Mouse (Mus musculus) embryonic stem cell, embryonic (primary cell): Measurements from ENCODE around the gene Olfr694.
"Not testable (repeated sequence)": the region's sequence is repeated elsewhere in the genome, so short reads cannot be mapped to it uniquely, and the experiment has no call there.

Source experiments
- CTCF ChIA-PET, 4 experiments: fragments of 300-600 bp in 2 of 4; fragments of 350-600 bp in 2 of 4; sonication (Branson Sonifier 250); formaldehyde crosslinking; loops; one replicate each; lab custom pipeline; 2022; ENCODE audit warnings: inconsistent platforms in 2 of 4; lab: Charles Lee
- POLR2A ChIA-PET, 4 experiments: fragments of 300-600 bp in 2 of 4; fragments of 350-600 bp in 2 of 4; sonication (Branson Sonifier 250); formaldehyde crosslinking; loops; one replicate each; lab custom pipeline; 2022; ENCODE audit warnings: antibody characterized with exemption in 4 of 4, inconsistent platforms in 1 of 4; lab: Charles Lee

Olfr694 gene

DNA sequence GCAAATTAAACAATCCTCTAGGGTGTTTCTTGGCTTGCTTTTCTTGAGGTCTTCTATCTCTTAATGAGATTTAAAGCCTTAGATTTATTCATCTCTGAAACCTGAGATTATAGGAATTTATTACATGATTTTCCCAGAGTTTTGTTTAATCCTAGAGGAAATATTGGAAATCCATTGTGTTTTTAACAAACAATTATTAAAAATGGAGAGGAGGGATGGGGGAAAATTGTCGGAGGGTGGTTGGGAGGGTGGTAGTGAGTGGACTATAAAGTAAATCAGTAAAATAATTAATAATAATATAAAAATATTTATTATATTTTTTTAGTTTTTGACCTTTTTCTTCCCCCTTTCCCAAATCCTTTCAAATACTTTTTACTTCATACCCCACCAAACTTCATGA is at the start of gene Olfr694:
Gene Olfr694 (minus strand): TSS at position 101 of the 400 bp plus-strand sequence.
- ChIA-PET CTCF (no interaction called here), POLR2A (no interaction called here)

DNA sequence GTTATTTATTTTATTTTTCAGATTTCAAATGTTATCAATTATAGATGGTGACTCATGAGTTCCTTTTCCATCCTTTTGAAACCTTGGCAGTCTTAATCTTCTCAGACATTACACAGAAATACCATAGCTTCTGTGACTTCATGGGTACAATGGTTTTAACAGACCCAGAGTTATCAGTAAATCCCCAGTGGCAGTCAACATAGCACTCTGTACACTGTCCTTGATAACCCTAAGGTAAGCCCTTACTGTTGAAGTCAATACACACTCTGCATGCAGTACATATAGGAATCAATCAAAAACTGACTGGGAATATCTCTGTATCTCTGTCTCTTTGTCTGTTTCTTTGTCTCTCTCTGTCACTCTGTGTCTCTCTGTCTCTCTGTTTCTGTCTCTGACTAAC is 45.4 kb upstream of the Olfr694 start:
- ChIA-PET CTCF (no interaction called here), POLR2A (no interaction called here)

DNA sequence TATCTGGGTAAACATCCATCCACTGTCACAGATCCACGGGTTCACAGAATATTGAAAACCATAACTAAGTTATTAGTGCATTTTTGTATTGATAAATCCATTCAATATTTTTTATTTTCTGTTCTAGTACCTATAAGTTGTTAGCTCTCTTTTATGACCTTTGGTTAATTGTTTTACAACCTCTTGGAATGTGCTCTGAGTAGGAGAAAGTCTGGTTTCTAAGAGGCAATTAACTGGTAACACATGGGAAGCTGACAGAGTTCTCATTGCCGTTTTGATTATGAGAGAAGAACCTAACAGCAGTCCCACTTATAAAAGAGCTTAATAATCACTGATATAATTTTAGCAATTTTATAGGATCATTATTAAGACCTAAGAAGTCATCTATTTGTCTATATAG is 42.1 kb upstream of the Olfr694 start:
- ChIA-PET CTCF (no interaction called here), POLR2A (no interaction called here)

DNA sequence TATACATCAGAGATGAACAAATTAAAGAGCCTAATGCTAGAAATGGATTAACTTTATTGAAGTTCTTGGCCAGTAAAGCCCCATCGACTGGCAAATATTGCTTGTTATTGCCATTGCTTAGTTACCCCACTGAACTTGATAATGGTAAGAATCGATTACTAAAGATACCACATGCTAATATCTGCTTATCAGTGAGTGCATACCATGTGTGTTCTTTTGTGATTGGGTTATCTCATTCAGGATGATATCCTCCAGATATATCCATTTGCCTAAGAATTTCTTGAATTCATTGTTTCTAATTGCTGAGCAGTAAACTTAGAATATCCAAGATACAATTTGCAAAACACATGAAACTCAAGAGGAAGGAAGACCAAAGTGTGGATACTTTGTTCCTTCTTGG is 34.0 kb upstream of the Olfr694 start:
- POLR2A ChIA-PET, CTCF ChIA-PET: not testable (repeated sequence)

DNA sequence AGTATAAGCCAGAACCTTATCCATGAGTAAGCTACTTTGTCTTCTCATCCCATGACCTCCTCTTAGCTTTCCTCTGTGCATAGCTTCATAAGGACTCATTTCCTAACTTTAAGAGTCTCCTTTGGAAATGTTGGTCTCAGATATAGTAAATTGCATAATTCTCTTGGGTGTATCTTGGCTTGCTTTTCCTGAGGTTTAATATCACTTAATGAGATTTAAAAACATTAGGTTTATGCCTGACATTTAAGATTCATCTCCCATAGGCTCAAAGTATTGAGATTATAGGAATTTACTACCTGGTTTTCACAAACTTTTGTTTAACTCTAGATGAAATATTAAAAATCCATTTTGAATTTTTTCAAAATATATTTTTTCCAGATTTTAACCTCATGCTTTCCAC is 24.7 kb upstream of the Olfr694 start, which contains the start of gene Olfr695:
Gene Olfr695 (minus strand): TSS at position 101 of the 400 bp plus-strand sequence.
- CTCF ChIA-PET = no interaction called here

DNA sequence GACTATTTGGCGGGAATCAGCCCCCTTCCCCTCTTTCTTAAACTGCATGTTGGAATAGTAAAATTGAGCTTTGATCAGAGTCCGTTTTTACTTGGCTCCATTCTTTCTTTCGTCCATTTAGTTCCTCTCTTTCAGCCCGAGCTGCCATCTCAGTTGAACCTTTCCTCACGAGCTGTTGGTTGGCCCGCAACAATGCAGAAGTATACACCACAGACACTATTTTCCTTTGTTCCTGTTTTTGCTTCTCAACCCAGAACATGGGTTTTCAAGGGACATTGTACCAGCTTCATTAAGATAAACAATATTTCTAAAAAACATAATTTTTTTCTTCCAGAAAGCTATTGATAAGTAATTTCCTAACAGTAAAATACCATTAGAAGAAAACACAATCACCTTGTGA is 19.8 kb upstream of the Olfr694 start:
- CTCF ChIA-PET = no interaction called here

More for the DNA sequence above, 24.7 kb upstream of the Olfr694 start, which contains the start of gene Olfr695:
- POLR2A ChIA-PET = no interaction called here

DNA sequence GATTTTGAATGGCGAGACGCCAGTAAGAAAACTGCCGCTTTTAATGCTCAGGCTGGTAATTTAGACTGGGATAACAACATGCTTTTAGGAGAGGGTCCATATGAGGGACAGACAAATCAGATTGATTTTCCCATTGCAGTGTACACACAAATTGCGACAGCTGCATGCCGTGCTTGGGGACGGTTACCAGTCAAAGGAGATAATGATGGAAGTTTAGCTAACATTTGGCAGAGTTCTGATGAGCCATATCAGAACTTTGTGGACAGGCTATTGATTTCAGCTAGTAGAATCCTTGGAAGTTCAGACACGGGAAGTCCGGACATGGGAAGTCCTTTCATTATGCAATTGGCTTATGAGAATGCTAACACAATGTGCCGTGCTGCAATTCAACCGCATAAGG is 16.1 kb upstream of the Olfr694 start:
- POLR2A ChIA-PET = interaction anchor here in 1 of 4 experiments (0.7 kb wide), 1 partner anchor 19 kb away, joined by 3 read pairs; no protein-coding TSS in a partner anchor
- CTCF ChIA-PET = not testable (repeated sequence)

More for the DNA sequence above, 19.8 kb upstream of the Olfr694 start:
- POLR2A ChIA-PET = no interaction called here

DNA sequence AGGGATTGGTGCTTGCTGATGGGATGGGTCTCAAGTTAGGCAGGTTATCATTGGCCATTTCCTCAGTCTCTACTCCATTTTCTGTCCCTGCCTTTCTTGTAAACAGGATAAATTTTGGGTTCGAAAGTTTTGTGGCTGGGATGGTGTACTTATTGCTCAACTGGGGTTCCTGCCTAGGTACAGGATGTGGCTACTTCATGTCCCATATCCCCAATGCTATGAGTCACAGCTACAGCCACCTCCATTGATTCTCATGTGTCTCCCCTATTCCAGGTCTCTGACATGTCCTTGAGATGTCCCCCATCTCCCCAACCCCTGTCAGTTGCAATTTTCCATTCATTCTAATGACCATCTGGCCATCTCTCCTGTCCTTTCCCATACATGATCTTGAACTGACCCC is 5.3 kb upstream of the Olfr694 start:
- ChIA-PET CTCF (interaction anchor here in 1 of 4 experiments (0.7 kb wide), 1 partner anchor 1686 kb away, joined by 31 read pairs; no protein-coding TSS in a partner anchor), POLR2A (no interaction called here)

DNA sequence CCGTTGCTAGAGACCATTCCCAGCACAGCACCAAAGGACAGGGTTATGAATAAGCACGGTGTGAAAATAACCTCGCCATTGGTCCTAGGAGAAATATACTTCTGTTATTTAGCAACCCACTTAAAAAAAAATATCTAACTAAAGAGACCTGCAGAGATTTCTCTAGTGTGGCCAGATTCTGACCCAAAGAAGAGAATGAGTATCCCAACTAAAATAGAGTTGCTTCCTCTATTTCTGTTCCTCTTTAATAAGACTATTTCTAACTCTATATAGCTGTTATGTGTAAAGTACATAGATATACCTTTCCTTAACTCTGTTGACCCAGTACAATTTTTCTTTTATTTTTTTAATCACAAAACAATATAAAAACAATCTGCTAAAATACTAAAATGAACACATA is 1.4 kb upstream of the Olfr694 start:
- ChIA-PET CTCF (no interaction called here), POLR2A (no interaction called here)

DNA sequence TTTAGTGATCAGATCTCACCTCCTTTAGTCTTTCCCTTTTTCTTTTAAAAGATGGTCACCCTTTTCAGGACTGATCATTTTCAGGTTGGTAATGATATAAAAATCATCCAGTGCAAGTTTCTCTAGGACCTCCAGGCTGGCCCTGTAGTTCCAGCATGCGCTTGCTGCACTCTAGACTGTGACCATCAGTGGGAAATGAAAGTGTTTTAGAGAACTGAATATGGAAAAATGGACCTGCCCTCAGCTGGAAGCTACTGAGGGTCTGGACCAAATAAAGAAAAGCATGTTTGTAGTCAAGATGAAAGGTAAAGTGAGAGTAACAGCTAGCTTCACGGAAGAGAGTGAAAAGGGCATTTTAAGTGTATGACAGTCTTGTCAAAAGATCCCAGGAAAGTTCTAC is 6.2 kb downstream of the Olfr694 start:
- POLR2A ChIA-PET = no interaction called here
- CTCF ChIA-PET = no interaction called here

DNA sequence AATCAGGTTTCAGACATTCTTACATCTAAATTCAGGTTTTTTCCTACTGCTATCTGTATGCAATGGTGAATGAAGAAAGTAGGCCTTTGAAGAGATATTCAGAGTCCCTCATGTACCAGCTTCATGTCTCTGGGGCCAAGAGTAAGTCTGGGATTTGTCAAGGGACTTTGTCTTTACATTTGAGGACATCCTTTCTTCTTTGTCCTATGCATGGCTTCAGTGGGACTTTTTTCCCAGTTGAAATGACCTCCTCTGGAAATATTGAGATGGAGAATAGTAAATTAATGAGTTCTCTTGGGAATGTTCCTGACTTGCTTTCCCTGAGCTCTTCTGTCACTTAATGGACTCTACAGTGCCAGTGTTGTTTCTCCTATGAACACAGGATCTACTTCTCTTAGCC is 11.1 kb downstream of the Olfr694 start, which contains the start of gene Olfr693:
Gene Olfr693 (minus strand): TSS at position 101 of the 400 bp plus-strand sequence.
- POLR2A ChIA-PET = no interaction called here
- CTCF ChIA-PET = no interaction called here

DNA sequence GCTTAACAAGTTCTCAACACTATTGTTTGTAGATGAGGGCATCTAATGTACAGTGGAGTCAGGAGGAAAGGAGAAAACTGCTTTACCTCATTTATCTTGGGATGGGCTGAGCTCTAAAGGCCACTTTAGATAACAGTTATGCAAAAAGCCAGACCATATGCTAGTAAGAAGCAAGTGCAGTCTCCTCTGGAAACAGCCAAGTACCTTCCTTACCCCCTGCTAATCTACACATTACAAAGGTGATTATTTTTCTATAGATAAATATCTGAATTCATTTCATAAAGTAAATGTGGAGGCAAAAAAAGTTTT is 39.3 kb downstream of the Olfr694 start:
- ChIA-PET CTCF (no interaction called here), POLR2A (interaction anchor here in 1 of 4 experiments (0.6 kb wide), 1 partner anchor 952 kb away, joined by 3 read pairs; no protein-coding TSS in a partner anchor)

DNA sequence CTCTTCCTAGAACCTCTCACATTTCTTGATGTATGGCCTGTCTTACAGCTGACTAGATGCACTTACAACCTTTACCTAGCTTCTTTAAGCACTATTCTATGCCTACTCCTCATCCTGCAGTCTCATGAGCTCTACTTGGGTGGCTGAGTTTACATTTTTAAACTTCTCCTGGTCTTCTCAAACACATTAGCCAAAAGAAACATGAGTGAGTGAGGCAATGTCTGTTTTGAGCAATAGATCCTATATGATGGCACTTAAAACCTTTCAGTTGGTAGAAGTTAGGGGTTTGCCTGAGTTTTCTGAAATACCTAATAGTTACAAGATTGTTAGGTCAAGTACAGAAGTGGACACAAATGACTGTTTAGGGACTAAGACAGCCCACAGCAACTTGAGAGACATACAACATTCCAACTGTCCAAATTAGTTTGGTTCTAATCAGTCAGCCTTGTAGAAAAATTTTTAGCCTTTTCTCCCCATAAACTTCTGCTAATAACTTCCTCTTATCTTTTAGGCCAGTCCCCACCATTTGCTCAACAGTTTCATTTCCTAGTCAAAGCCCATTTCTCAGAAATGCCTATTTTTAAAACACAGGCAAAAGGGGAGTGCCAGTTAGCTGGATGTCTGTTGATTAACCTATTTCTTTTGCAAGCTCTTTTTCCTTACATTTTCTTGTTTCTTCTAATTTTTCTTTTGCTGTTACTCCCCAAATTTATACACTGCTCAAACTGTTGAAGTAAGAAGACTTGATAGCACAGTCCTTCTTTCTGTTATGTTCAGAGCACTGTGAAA is 39.9 kb downstream of the Olfr694 start:
- POLR2A ChIA-PET = interaction anchor here in 1 of 4 experiments (1.1 kb wide), 1 partner anchor 63 kb away, joined by 3 read pairs; no protein-coding TSS in a partner anchor
- CTCF ChIA-PET = no interaction called here

DNA sequence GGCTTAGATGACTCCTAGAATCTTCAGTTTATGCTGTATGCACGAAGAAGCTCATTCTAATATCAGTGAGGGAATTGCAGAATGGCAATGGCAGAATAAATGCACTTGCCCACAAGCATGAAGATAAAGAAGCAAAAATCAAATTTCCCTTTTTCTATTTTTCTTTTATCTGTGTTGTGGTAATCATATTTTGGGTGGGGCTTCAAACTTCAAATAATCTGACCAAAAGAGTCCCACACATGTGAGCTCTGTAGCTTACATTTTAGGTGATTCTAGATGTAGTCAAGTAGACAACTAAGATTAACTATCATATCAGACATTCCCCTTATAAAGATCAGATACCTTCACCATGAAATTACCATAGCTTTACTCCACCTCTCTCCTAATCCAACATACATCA is 41.8 kb downstream of the Olfr694 start:
- ChIA-PET POLR2A (no interaction called here), CTCF (no interaction called here)

DNA sequence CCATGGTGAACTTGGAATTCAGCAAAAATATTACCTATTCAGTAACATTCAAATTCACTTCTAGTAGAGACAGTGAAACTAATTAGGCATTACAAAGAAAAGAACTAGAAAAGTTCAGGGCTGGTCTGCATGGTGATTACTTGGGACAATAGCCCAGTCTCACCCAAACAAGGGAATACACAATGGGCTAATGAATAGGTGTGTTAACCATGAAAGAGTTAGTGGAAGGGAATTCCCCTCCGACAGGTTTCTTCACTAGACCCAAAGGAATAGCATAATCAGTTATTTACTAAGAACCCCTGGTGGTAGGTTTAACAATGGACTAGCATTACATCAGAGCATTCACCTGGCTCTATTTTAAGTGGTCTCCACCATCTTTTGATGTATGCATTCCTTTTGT is 46.4 kb downstream of the Olfr694 start:
- POLR2A ChIA-PET = interaction anchor here in 2 of 4 experiments (0.7 to 1.0 kb wide), 3 partner anchors 58 to 1125 kb away, joined by 3 to 4 read pairs (median 4); no protein-coding TSS in a partner anchor

DNA sequence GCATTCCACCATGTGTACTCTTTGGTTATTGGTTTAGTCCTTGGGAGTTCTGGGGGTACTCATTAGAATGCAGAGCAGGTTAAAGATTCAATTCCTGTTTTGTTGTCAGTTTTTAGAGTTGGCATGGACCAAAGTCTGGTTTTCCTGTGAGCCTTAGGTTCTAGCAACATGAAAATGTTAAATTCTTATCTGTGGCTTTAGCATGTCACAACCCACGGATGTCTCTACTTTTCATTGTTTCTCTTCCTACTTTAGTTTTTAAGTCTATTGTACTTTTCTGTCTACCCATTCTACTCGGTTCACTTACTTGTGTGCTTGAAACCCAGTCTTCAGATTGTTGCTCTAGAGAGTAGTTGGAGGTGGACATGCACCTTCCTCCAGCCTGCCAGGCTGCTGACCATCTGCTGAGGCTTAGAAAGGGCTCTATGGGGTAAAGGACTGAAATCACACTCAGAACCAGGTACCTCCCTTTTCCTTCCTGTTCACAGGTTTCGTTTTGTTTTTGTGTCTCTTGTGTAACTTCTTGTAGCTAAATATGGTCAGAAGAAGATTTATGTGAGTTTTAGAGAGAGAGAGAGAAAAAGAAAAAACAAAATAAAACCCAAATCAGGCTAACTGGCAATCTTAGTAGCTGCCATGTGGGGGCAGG is 47.3 kb downstream of the Olfr694 start:
- CTCF ChIA-PET = no interaction called here
- POLR2A ChIA-PET = no interaction called here

More for the DNA sequence above, 46.4 kb downstream of the Olfr694 start:
- CTCF ChIA-PET = no interaction called here

DNA sequence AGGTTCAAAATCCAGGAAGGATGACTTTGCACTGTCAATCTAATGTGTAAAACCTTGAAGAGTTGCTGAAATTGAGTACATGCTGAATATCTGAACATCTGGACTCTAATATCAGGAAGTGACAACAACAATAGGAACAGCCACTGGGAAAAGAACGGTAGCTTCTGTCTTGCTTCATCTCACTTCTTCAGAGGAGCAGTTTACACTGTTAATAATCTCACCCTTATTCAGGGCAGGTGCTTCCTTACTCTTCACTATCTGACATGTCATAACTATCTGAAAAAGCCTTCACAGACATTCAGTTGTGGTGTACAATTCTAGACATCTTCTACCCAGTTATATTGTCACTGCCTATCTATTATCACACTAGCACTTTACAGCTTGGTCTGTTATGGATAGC is 50.8 kb downstream of the Olfr694 start:
- ChIA-PET POLR2A (no interaction called here), CTCF (interaction anchor here in 1 of 4 experiments (0.6 kb wide), 1 partner anchor 1070 kb away, joined by 7 read pairs; no protein-coding TSS in a partner anchor)

DNA sequence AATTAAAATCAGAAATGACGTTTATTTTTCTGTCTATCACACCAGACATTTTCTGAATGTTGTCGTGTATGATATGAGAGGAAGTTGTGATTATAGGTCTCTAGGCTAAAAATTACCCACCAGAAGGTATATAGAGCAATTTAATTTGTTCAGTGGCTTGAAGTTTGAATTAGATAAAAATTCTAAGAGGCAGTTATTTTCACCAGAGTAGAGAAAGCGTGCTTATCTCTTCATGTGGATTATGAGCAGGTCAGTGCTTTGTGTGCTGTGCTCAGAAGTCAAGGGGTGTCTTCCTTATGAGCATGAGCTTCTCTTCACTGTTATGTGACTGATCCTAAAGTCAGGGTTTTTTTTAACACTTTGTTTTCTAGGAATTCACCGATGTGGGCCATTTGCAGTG is 56.1 kb downstream of the Olfr694 start:
- CTCF ChIA-PET = no interaction called here
- POLR2A ChIA-PET = no interaction called here
